Mouse (Mus musculus) bone marrow macrophage, adult 2 months (primary cell): ENCODE data around the gene Vps36.

Experiments used
- CTCF ChIP-seq: IDR thresholded peaks from 2 replicates; pipeline ENCODE4 v1.5.1; 2012; ENCODE audit warnings: low read depth, mild to moderate bottlenecking, low read length, moderate library complexity
- POLR2A ChIP-seq: IDR thresholded peaks from 2 replicates; pipeline ENCODE4 v1.6.1; 2012; ENCODE audit warnings: mild to moderate bottlenecking, low read depth, low read length, borderline replicate concordance

GRCm38 (mm10) chr8:22192660-22193431, at the start of gene Vps36:
- TF ChIP-seq CTCF (peak; percentile 97), POLR2A (no peak; the same call in 1 of the 2 replicates)
